Comparison of ENCODE assay signal across 25 mouse cellular contexts in genomic region chrX:75381176-75381575, GRCm38 (mm10). TPM values are rescaled to one million over a fixed set of nuclear protein-coding genes. Genes with fewer than 3 reads are reported as not detected.
A peak's percentile ranks its signal among the peaks of the same experiment; 100 is the strongest.
DNase-seq lines count a peak whose midpoint lies in the region; ATAC-seq and TF ChIP-seq lines count a peak whose summit lies in the region.
"Had no signal": no experiment of that assay in that cellular context is flagged by ENCODE, and none has a peak within 500 bp of the region (broad histone marks: within the 10 kb centered on the region; RNA-seq: fewer than 3 reads in every experiment).

No protein-coding gene starts in this region.

- H3K4me1 ChIP-seq in kidney, embryonic 16.5 days (ENCODE audit: insufficient read depth, low read length): no peaks in the 10 kb centered on the region
- no peaks in the 10 kb centered on the region; a peak in 1 of 4 replicates for H3K4me1 ChIP-seq in CH12.LX (ENCODE audit: control insufficient read depth in 1 of 2, insufficient read depth in 2 of 2)
- H3K4me1 ChIP-seq: embryonic facial prominence, embryonic 12.5 days; forebrain, embryonic 15.5 days; heart, embryonic 10.5 days; hindbrain, embryonic 13.5 days; limb, embryonic 12.5 days; midbrain, embryonic 10.5 days had no signal

- no peak for ATAC-seq in kidney, embryonic 16.5 days (ENCODE audit: low FRiP score, low TSS enrichment)
- peak; percentile 46; the same call in 1 of the 2 replicates for ATAC-seq in granulocyte monocyte progenitor cell, adult 5-6 weeks (replicated peaks; ENCODE audit: poor library complexity, severe bottlenecking)

- 0 out of 2 replicates have a peak overlapping the region, but pooled peaks have one; percentile 49 for H3K4me2 ChIP-seq in kidney, embryonic 16.5 days (replicated peaks; ENCODE audit: low read depth, low read length)
- peak overlapping the region; percentile 2; the same call in 1 of the 2 replicates for H3K4me2 ChIP-seq in CH12.LX (ENCODE audit: insufficient read depth, low read depth, poor library complexity, severe bottlenecking)

- no peak for TF ChIP-seq RAD21 in CH12.LX (IDR thresholded peaks at IDR 0.05; ENCODE audit: low read depth, low read length)

- no peak for TF ChIP-seq EP300 in CH12.LX (IDR thresholded peaks at IDR 0.05; ENCODE audit: low read length)

- no peak for TF ChIP-seq CTCF in CH12.LX (conservative IDR thresholded peaks at IDR 0.05 in 1 of 2, IDR thresholded peaks at IDR 0.05 in 1 of 2; ENCODE audit: low read depth in 2 of 2, low read length in 2 of 2)

- dilution Hi-C loops in CH12.LX (cut with MboI; ENCODE audit: extremely low pct_ligation_motif_present, extremely low pct_unique_long_range_greater_than_20kb, low sequenced_read_pairs): no loop called here

- no peak for DNase-seq in kidney, adult 8-10 months
- peak; percentile 58 for DNase-seq in 3T3-L1 (ENCODE audit: low read depth, low spot score)
- DNase-seq in CH12.LX (ENCODE audit: extremely low read depth): no peak
- no peak for DNase-seq in thymus, postnatal 10 days (ENCODE audit: low spot score in 2 of 2)
- DNase-seq in lung, postnatal 14 days: no peak
- DNase-seq in heart, adult 9 months (ENCODE audit: low spot score in 2 of 2): no peak
- DNase-seq: adrenal gland, postnatal 10 days; cerebellum, adult 8-10 months; heart, postnatal 4 days; kidney, adult 18-20 months; kidney, postnatal 4 days; lung, embryonic 14.5 days; right cerebral cortex, postnatal 14 days had no signal

- no peak overlapping the region for H3K9ac ChIP-seq in kidney, embryonic 16.5 days (replicated peaks; ENCODE audit: low read length)
- H3K9ac ChIP-seq in CH12.LX (ENCODE audit: insufficient read depth, low read depth): 0 out of 2 replicates have a peak overlapping the region, but pooled peaks have one; percentile 48
- H3K9ac ChIP-seq: embryonic facial prominence, embryonic 12.5 days; forebrain, embryonic 15.5 days; hindbrain, embryonic 13.5 days; limb, embryonic 12.5 days; liver, embryonic 14.5 days; lung, embryonic 14.5 days; neural tube, embryonic 13.5 days had no signal

- no peak overlapping the region for H3K4me3 ChIP-seq in kidney, embryonic 16.5 days (ENCODE audit: low read length)
- H3K4me3 ChIP-seq in CH12.LX (replicated peaks in 1 of 3; ENCODE audit: low read depth in 2 of 3, low read length in 2 of 3, poor library complexity in 1 of 3): peak overlapping the region in 1 of 3 experiments; percentile 56

- 79% methylated on average over 1 of the region's 1 CpGs for WGBS in kidney, embryonic 16.5 days

- H3K79me2 ChIP-seq in CH12.LX (replicated peaks; ENCODE audit: control insufficient read depth, extremely low read depth, insufficient read depth, poor library complexity, severe bottlenecking): no peaks in the 10 kb centered on the region; the same call in 1 of the 2 replicates

- no peaks in the 10 kb centered on the region for H3K27me3 ChIP-seq in kidney, embryonic 16.5 days (ENCODE audit: insufficient read depth, low read length)
- H3K27me3 ChIP-seq in CH12.LX (replicated peaks): no peaks in the 10 kb centered on the region
- H3K27me3 ChIP-seq: embryonic facial prominence, embryonic 12.5 days; forebrain, embryonic 15.5 days; hindbrain, embryonic 13.5 days; limb, embryonic 12.5 days; neural tube, embryonic 13.5 days had no signal

- no peaks in the 10 kb centered on the region for H3K9me3 ChIP-seq in kidney, embryonic 16.5 days (ENCODE audit: low read length)
- no peaks in the 10 kb centered on the region for H3K9me3 ChIP-seq in CH12.LX (replicated peaks; ENCODE audit: low read length)
- H3K9me3 ChIP-seq: embryonic facial prominence, embryonic 12.5 days; forebrain, embryonic 15.5 days; heart, embryonic 10.5 days; hindbrain, embryonic 13.5 days; limb, embryonic 12.5 days; midbrain, embryonic 10.5 days; neural tube, embryonic 13.5 days had no signal

- H3K36me3 ChIP-seq in kidney, embryonic 16.5 days (ENCODE audit: insufficient read depth, low read length): no peaks in the 10 kb centered on the region
- no peaks in the 10 kb centered on the region for H3K36me3 ChIP-seq in CH12.LX (replicated peaks in 1 of 2; ENCODE audit: control insufficient read depth in 1 of 2, insufficient read depth in 1 of 2, low read length in 1 of 2)
- H3K36me3 ChIP-seq: embryonic facial prominence, embryonic 12.5 days; forebrain, embryonic 15.5 days; heart, embryonic 10.5 days; hindbrain, embryonic 13.5 days; limb, embryonic 12.5 days; midbrain, embryonic 10.5 days; neural tube, embryonic 13.5 days had no signal

- no peak overlapping the region for H3K27ac ChIP-seq in kidney, embryonic 16.5 days (ENCODE audit: low read length)
- no peak overlapping the region for H3K27ac ChIP-seq in CH12.LX (ENCODE audit: insufficient read depth, low read depth)
- H3K27ac ChIP-seq: embryonic facial prominence, embryonic 12.5 days; forebrain, embryonic 15.5 days; hindbrain, embryonic 13.5 days; kidney, postnatal 0 days; limb, embryonic 12.5 days; liver, embryonic 14.5 days; neural tube, embryonic 13.5 days had no signal

- no peak for TF ChIP-seq POLR2A in CH12.LX (IDR thresholded peaks at IDR 0.05; ENCODE audit: low read depth, low read length)

- in situ Hi-C loops in CH12.LX (cut with MboI; ENCODE audit: low pct_ligation_motif_present, low pct_unique_long_range_greater_than_20kb, low sequenced_read_pairs): no loop called here

TF ChIP-seq in CH12.LX, 34 proteins besides CTCF, POLR2A, EP300 and RAD21:
- TF ChIP-seq GABPA (IDR thresholded peaks at IDR 0.05; ENCODE audit: insufficient replicate concordance, low read depth, low read length): no peak
- TF ChIP-seq E2F4 (IDR thresholded peaks at IDR 0.05; ENCODE audit: insufficient replicate concordance, low read depth, low read length): no peak
- no peak for TF ChIP-seq MXI1 (IDR thresholded peaks at IDR 0.05; ENCODE audit: low read depth, low read length)
- TF ChIP-seq NRF1 (IDR thresholded peaks at IDR 0.05; ENCODE audit: low read depth, low read length): no peak
- TF ChIP-seq IRF4 (IDR thresholded peaks at IDR 0.05; ENCODE audit: low read depth, low read length): no peak
- TF ChIP-seq BHLHE40 (IDR thresholded peaks at IDR 0.05; ENCODE audit: low read depth, low read length): no peak
- TF ChIP-seq PAX5 (IDR thresholded peaks at IDR 0.05; ENCODE audit: low read length): no peak
- no peak for TF ChIP-seq HCFC1 (IDR thresholded peaks at IDR 0.05; ENCODE audit: low read depth, low read length)
- no peak for TF ChIP-seq MAFK (IDR thresholded peaks at IDR 0.05; ENCODE audit: insufficient replicate concordance, low read length)
- TF ChIP-seq POLR2AphosphoS2 (IDR thresholded peaks at IDR 0.05; ENCODE audit: low read depth, low read length): no peak
- no peak for TF ChIP-seq KAT2A (IDR thresholded peaks at IDR 0.05; ENCODE audit: insufficient replicate concordance, low read length)
- no peak for TF ChIP-seq MYC (IDR thresholded peaks at IDR 0.05; ENCODE audit: low read depth, low read length)
- no peak for TF ChIP-seq ZMIZ1 (IDR thresholded peaks at IDR 0.05; ENCODE audit: low read depth, low read length)
- TF ChIP-seq JUN (IDR thresholded peaks at IDR 0.05; ENCODE audit: insufficient read depth, low read depth, low read length): no peak
- TF ChIP-seq RCOR1 (conservative IDR thresholded peaks at IDR 0.05; ENCODE audit: low read depth, low read length): no peak
- TF ChIP-seq TCF12 (IDR thresholded peaks at IDR 0.05; ENCODE audit: low read depth, low read length): no peak
- no peak for TF ChIP-seq MAZ (IDR thresholded peaks at IDR 0.05; ENCODE audit: low read depth, low read length)
- TF ChIP-seq USF2 (conservative IDR thresholded peaks at IDR 0.05; ENCODE audit: low read depth, low read length): no peak

RNA-seq across cellular contexts. Expression of gene Fundc2, which starts 1.0 kb away (rescaled TPM):
- polyA plus RNA-seq in kidney, embryonic 16.5 days (2015; fragmentation: Nextera tagmentation; extraction: Ambion mirVana): 47.8 and 53.7 TPM in 2 replicates
- total RNA-seq in CH12.LX (2012; rRNA removed): 13.3 and 14.5 TPM in 2 replicates
- total RNA-seq in CH12.LX (2014; rRNA removed): 27.4 and 30.0 TPM in 2 replicates
- 42.9 and 45.9 TPM in 2 replicates for polyA plus RNA-seq in CH12.LX (2012; ENCODE audit: insufficient read length, low read depth)
- total RNA-seq in granulocyte monocyte progenitor cell, adult 5-6 weeks (2014; fragmentation: Nextera tagmentation): 39.5 and 56.2 TPM in 2 replicates
- 44.6 and 53.7 TPM in 2 replicates for total RNA-seq in granulocyte monocyte progenitor cell, adult 5-6 weeks (2017)

RNA-seq across cellular contexts. Expression of gene F8, which starts 1.2 kb away (rescaled TPM):
- 3.0 and 4.2 TPM in 2 replicates for polyA plus RNA-seq in kidney, embryonic 16.5 days (2015; fragmentation: Nextera tagmentation; extraction: Ambion mirVana)
- total RNA-seq in CH12.LX (2012; rRNA removed) (1.6 and 2.8 TPM in 2 replicates), CH12.LX (2014; rRNA removed) (2.6 and 4.1 TPM in 2 replicates)
- polyA plus RNA-seq in CH12.LX (2012; ENCODE audit: insufficient read length, low read depth): 0.76 and 1.2 TPM in 2 replicates
- 0.83 TPM in 1 of 2 replicates, not detected in the other for total RNA-seq in granulocyte monocyte progenitor cell, adult 5-6 weeks (2014; fragmentation: Nextera tagmentation)
- total RNA-seq in granulocyte monocyte progenitor cell, adult 5-6 weeks (2017): 0.36 and 1.1 TPM in 2 replicates

RNA-seq across cellular contexts. Expression of gene Cmc4, which starts 35.2 kb away (rescaled TPM):
- 17.5 and 18.1 TPM in 2 replicates for polyA plus RNA-seq in kidney, embryonic 16.5 days (2015; fragmentation: Nextera tagmentation; extraction: Ambion mirVana)
- 4.5 and 5.4 TPM in 2 replicates for total RNA-seq in CH12.LX (2012; rRNA removed)
- 11.2 and 11.9 TPM in 2 replicates for total RNA-seq in CH12.LX (2014; rRNA removed)
- polyA plus RNA-seq in CH12.LX (2012; ENCODE audit: insufficient read length, low read depth): 8.2 and 8.8 TPM in 2 replicates
- total RNA-seq in granulocyte monocyte progenitor cell, adult 5-6 weeks (2014; fragmentation: Nextera tagmentation): 19.2 and 38.4 TPM in 2 replicates
- total RNA-seq in granulocyte monocyte progenitor cell, adult 5-6 weeks (2017): 7.0 and 8.5 TPM in 2 replicates
- polyA plus RNA-seq: small intestine, adult 2 months had no signal

RNA-seq across cellular contexts. Expression of gene Mtcp1, which starts 35.2 kb away (rescaled TPM):
- polyA plus RNA-seq in kidney, embryonic 16.5 days (2015; fragmentation: Nextera tagmentation; extraction: Ambion mirVana): 9.3 and 11.9 TPM in 2 replicates
- total RNA-seq in CH12.LX (2012; rRNA removed) (4.5 and 4.6 TPM in 2 replicates), CH12.LX (2014; rRNA removed) (6.7 and 8.8 TPM in 2 replicates)
- 7.3 and 7.4 TPM in 2 replicates for polyA plus RNA-seq in CH12.LX (2012; ENCODE audit: insufficient read length, low read depth)
- total RNA-seq in granulocyte monocyte progenitor cell, adult 5-6 weeks (2014; fragmentation: Nextera tagmentation): 10.0 and 12.7 TPM in 2 replicates
- total RNA-seq in granulocyte monocyte progenitor cell, adult 5-6 weeks (2017): 6.0 and 10.6 TPM in 2 replicates

RNA-seq across cellular contexts. Expression of gene Brcc3, which starts 35.3 kb away (rescaled TPM):
- 67.8 and 74.7 TPM in 2 replicates for polyA plus RNA-seq in kidney, embryonic 16.5 days (2015; fragmentation: Nextera tagmentation; extraction: Ambion mirVana)
- total RNA-seq in CH12.LX (2012; rRNA removed) (22.9 and 26.0 TPM in 2 replicates), CH12.LX (2014; rRNA removed) (45.5 and 45.9 TPM in 2 replicates)
- polyA plus RNA-seq in CH12.LX (2012; ENCODE audit: insufficient read length, low read depth): 68.0 and 68.2 TPM in 2 replicates
- 40.4 and 65.2 TPM in 2 replicates for total RNA-seq in granulocyte monocyte progenitor cell, adult 5-6 weeks (2014; fragmentation: Nextera tagmentation)
- 40.7 and 47.7 TPM in 2 replicates for total RNA-seq in granulocyte monocyte progenitor cell, adult 5-6 weeks (2017)
